Mouse (Mus musculus): ENCODE data around the gene Mrln. TPM values are rescaled to one million over a fixed set of nuclear protein-coding genes. Genes with fewer than 3 reads are reported as not detected.

The Mrln gene
- polyA plus RNA-seq, 1 experiment, result 32.8 TPM

DNA sequence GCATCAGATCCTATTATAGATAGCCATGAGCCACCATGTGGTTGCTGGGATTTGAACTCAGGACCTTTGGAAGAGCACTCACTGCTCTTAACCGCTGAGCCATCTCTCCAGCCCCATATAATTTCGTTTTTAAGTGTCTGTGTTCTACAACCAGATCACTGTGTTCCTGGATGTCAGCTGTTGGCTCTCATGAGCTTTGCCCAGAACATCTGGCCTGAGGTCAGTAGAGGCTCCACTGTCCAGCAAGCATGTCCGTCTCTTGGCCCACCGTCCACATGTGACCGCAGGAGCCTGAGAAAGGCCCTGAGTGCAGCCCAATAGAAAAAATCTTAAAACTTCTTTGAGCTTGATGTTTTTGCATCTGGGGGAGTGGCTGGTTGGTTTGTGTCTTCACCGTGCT, 7.8 kb upstream of the Mrln start:
- no peak for TF ChIP-seq TCF3 (IDR thresholded peaks at IDR 0.05; ENCODE audit: insufficient read length, low read depth)
- no peak for TF ChIP-seq POLR2A (IDR thresholded peaks at IDR 0.05; ENCODE audit: insufficient read length, low read depth)
- no peak for TF ChIP-seq CEBPB (IDR thresholded peaks at IDR 0.05; ENCODE audit: insufficient read depth, poor library complexity, severe bottlenecking)
- TF ChIP-seq SRF (IDR thresholded peaks at IDR 0.05; ENCODE audit: control insufficient read depth, insufficient read length, low read depth), result no peak
- TF ChIP-seq E2F4 (IDR thresholded peaks at IDR 0.05; ENCODE audit: insufficient read depth), result no peak
- no peak for TF ChIP-seq REST (IDR thresholded peaks at IDR 0.05; ENCODE audit: insufficient read depth, insufficient read length)
- no peak for TF ChIP-seq MYOG (IDR thresholded peaks at IDR 0.05; ENCODE audit: control insufficient read depth in 1 of 3, insufficient read depth in 1 of 3, insufficient read length in 2 of 3, low read depth in 2 of 3)
- TF ChIP-seq MAX (IDR thresholded peaks at IDR 0.05; ENCODE audit: low read depth), result no peak
- no peak overlapping the region for H3K4me2 ChIP-seq (ENCODE audit: low read depth)
- H3K79me2 ChIP-seq (ENCODE audit: control insufficient read depth, insufficient read depth), result no peaks in the 10 kb centered on the region
- H3K27me3 ChIP-seq (ENCODE audit: control insufficient read depth, insufficient read depth, insufficient read length), result no peaks in the 10 kb centered on the region
- H3ac ChIP-seq (ENCODE audit: control insufficient read depth, insufficient read length), result no peak overlapping the region
- H3K36me3 ChIP-seq (ENCODE audit: control insufficient read depth, insufficient read depth), result peaks cover 6% of the 10 kb centered on the region
- H3K4me3 ChIP-seq, result no peak overlapping the region

DNA sequence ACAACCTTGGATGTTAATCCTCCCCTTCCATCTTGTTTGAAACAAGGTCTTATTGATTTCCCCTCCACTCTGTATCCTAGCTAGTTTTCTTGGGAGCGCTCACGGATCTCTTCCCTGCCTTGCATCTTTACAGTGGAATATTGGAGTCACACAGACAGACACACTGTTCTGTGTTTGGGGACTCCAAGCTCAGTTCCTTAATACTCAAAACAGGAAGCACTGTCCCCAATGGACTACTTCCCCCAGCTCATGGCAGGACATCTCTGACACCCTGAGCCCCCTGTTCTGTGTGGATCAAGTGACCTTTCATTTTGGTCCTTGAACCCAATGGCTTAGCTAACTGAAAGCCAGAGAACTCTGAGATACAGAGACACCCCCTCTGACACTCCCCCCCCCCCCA, 6.9 kb upstream of the Mrln start:
- Histone ChIP-seq H3K4me3 (no peak overlapping the region), H3K36me3 (ENCODE audit: control insufficient read depth, insufficient read depth) (no peaks in the 10 kb centered on the region), H3K79me2 (ENCODE audit: control insufficient read depth, insufficient read depth) (no peaks in the 10 kb centered on the region), H3K4me2 (ENCODE audit: low read depth) (no peak overlapping the region), H3ac (ENCODE audit: control insufficient read depth, insufficient read length) (no peak overlapping the region), H3K27me3 (ENCODE audit: control insufficient read depth, insufficient read depth, insufficient read length) (no peaks in the 10 kb centered on the region)
- no peak for TF ChIP-seq POLR2AphosphoS2 (IDR thresholded peaks at IDR 0.05; ENCODE audit: insufficient read length, low read depth)
- TF ChIP-seq MYOG (IDR thresholded peaks at IDR 0.05; ENCODE audit: control insufficient read depth in 1 of 3, insufficient read depth in 1 of 3, insufficient read length in 2 of 3, low read depth in 2 of 3), result no peak
- no peak for TF ChIP-seq CEBPB (IDR thresholded peaks at IDR 0.05; ENCODE audit: insufficient read depth, poor library complexity, severe bottlenecking)
- no peak for TF ChIP-seq MAX (IDR thresholded peaks at IDR 0.05; ENCODE audit: low read depth)
- no peak for TF ChIP-seq TCF12 (IDR thresholded peaks at IDR 0.05; ENCODE audit: insufficient read depth, poor library complexity, severe bottlenecking)
- TF ChIP-seq E2F4 (IDR thresholded peaks at IDR 0.05; ENCODE audit: insufficient read depth), result no peak
- TF ChIP-seq SRF (IDR thresholded peaks at IDR 0.05; ENCODE audit: control insufficient read depth, insufficient read length, low read depth), result no peak
- TF ChIP-seq USF1 (IDR thresholded peaks at IDR 0.05; ENCODE audit: low read depth), result no peak
- TF ChIP-seq REST (IDR thresholded peaks at IDR 0.05; ENCODE audit: insufficient read depth, insufficient read length), result no peak
- TF ChIP-seq MYOD1 (IDR thresholded peaks at IDR 0.05; ENCODE audit: control insufficient read depth in 1 of 3, insufficient read length in 2 of 3, low read depth in 2 of 3), result no peak
- TF ChIP-seq POLR2A (IDR thresholded peaks at IDR 0.05; ENCODE audit: insufficient read length, low read depth), result no peak
- TF ChIP-seq TCF3 (IDR thresholded peaks at IDR 0.05; ENCODE audit: insufficient read length, low read depth), result no peak

DNA sequence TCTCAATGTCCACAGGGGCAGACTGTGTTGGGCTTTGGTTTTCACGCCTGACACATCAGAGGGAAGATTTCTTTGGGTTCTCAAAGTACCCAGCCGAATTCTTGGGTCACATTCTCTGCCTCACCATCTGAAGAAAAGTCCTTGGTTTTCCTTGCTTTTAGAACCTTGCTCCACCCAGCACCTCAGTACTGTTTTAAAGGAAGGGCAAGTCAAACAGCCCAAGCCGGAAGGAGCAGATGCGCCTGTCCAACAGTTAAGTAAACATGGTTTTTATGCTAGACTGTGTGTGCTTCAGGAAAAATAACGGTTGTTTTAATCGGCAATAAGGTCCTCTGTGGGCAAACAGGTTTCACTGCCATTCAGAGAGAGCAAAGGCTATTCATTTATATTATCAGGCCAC, 6.5 kb upstream of the Mrln start:
- TF ChIP-seq USF1 (IDR thresholded peaks at IDR 0.05; ENCODE audit: low read depth) (no peak), MYOG (IDR thresholded peaks at IDR 0.05; ENCODE audit: control insufficient read depth in 1 of 3, insufficient read depth in 1 of 3, insufficient read length in 2 of 3, low read depth in 2 of 3) (no peak), SRF (IDR thresholded peaks at IDR 0.05; ENCODE audit: control insufficient read depth, insufficient read length, low read depth) (no peak), REST (IDR thresholded peaks at IDR 0.05; ENCODE audit: insufficient read depth, insufficient read length) (no peak), MAX (IDR thresholded peaks at IDR 0.05; ENCODE audit: low read depth) (no peak), MYOD1 (IDR thresholded peaks at IDR 0.05; ENCODE audit: control insufficient read depth in 1 of 3, insufficient read length in 2 of 3, low read depth in 2 of 3) (no peak), CEBPB (IDR thresholded peaks at IDR 0.05; ENCODE audit: insufficient read depth, poor library complexity, severe bottlenecking) (no peak), POLR2A (IDR thresholded peaks at IDR 0.05; ENCODE audit: insufficient read length, low read depth) (no peak), TCF3 (IDR thresholded peaks at IDR 0.05; ENCODE audit: insufficient read length, low read depth) (no peak), POLR2AphosphoS2 (IDR thresholded peaks at IDR 0.05; ENCODE audit: insufficient read length, low read depth) (no peak), TCF12 (IDR thresholded peaks at IDR 0.05; ENCODE audit: insufficient read depth, poor library complexity, severe bottlenecking) (no peak), E2F4 (IDR thresholded peaks at IDR 0.05; ENCODE audit: insufficient read depth) (no peak)
- H3ac ChIP-seq (ENCODE audit: control insufficient read depth, insufficient read length), result no peak overlapping the region

DNA sequence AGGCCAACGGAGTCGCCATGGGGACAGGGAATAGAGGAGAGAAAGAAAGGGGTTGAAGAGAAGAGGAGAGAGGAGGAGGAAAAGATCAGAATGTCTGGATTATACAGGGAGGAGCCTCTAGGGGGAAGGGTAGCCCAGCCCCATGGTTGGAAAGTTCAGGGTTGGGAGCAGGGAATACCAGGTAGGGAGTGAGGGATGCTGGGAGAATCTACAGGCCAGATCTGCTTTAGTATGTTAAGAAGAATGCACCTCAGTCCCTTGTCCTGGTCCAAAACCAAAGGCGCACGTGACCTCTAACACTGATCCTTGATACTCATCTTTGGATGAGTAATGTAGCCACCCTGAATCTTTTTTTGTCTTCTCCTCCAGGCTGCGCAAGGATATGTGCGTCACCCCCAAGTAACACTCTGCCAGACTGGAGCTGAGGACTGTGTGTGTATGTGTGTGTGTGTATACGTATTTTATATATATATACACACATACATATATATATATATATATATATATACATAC, 5.5 kb upstream of the Mrln start:
- Histone ChIP-seq H3K4me2 (ENCODE audit: low read depth) (no peak overlapping the region), H3K4me3 (no peak overlapping the region), H3ac (ENCODE audit: control insufficient read depth, insufficient read length) (no peak overlapping the region), H3K27me3 (ENCODE audit: control insufficient read depth, insufficient read depth, insufficient read length) (no peaks in the 10 kb centered on the region), H3K36me3 (ENCODE audit: control insufficient read depth, insufficient read depth) (no peaks in the 10 kb centered on the region), H3K79me2 (ENCODE audit: control insufficient read depth, insufficient read depth) (no peaks in the 10 kb centered on the region)
- no peak for TF ChIP-seq TCF12 (IDR thresholded peaks at IDR 0.05; ENCODE audit: insufficient read depth, poor library complexity, severe bottlenecking)
- TF ChIP-seq TCF3 (IDR thresholded peaks at IDR 0.05; ENCODE audit: insufficient read length, low read depth), result no peak
- no peak for TF ChIP-seq CEBPB (IDR thresholded peaks at IDR 0.05; ENCODE audit: insufficient read depth, poor library complexity, severe bottlenecking)
- TF ChIP-seq MYOG (IDR thresholded peaks at IDR 0.05; ENCODE audit: control insufficient read depth in 1 of 3, insufficient read depth in 1 of 3, insufficient read length in 2 of 3, low read depth in 2 of 3), result no peak
- TF ChIP-seq MAX (IDR thresholded peaks at IDR 0.05; ENCODE audit: low read depth), result no peak
- no peak for TF ChIP-seq REST (IDR thresholded peaks at IDR 0.05; ENCODE audit: insufficient read depth, insufficient read length)
- no peak for TF ChIP-seq MYOD1 (IDR thresholded peaks at IDR 0.05; ENCODE audit: control insufficient read depth in 1 of 3, insufficient read length in 2 of 3, low read depth in 2 of 3)
- TF ChIP-seq POLR2AphosphoS2 (IDR thresholded peaks at IDR 0.05; ENCODE audit: insufficient read length, low read depth), result no peak
- TF ChIP-seq USF1 (IDR thresholded peaks at IDR 0.05; ENCODE audit: low read depth), result no peak
- TF ChIP-seq E2F4 (IDR thresholded peaks at IDR 0.05; ENCODE audit: insufficient read depth), result no peak

More for the DNA sequence above, 6.5 kb upstream of the Mrln start:
- H3K36me3 ChIP-seq (ENCODE audit: control insufficient read depth, insufficient read depth), result no peaks in the 10 kb centered on the region
- no peak overlapping the region for H3K4me3 ChIP-seq
- H3K4me2 ChIP-seq (ENCODE audit: low read depth), result no peak overlapping the region
- no peaks in the 10 kb centered on the region for H3K27me3 ChIP-seq (ENCODE audit: control insufficient read depth, insufficient read depth, insufficient read length)
- no peaks in the 10 kb centered on the region for H3K79me2 ChIP-seq (ENCODE audit: control insufficient read depth, insufficient read depth)

Measured in myocyte (in vitro differentiated cells).